Mouse (Mus musculus): Measurements from ENCODE around the gene Gck.
A peak's percentile ranks its signal among the peaks of the same experiment; 100 is the strongest.
"Not testable (repeated sequence)": the region's sequence is repeated elsewhere in the genome, so short reads cannot be mapped to it uniquely, and the experiment has no call there.

Gck gene

GRCm38 (mm10) chr11:5954435-5954834 lies 4.6 kb upstream of the Gck start:
- no peak for DNase-seq

GRCm38 (mm10) chr11:5953130-5953765 lies 3.4 kb upstream of the Gck start:
- DNase-seq: peak; percentile 42

- peak; percentile 62 for DNase-seq
Observed at GRCm38 (mm10) chr11:5952501-5952900, 2.6 kb upstream of the Gck start.

DNA sequence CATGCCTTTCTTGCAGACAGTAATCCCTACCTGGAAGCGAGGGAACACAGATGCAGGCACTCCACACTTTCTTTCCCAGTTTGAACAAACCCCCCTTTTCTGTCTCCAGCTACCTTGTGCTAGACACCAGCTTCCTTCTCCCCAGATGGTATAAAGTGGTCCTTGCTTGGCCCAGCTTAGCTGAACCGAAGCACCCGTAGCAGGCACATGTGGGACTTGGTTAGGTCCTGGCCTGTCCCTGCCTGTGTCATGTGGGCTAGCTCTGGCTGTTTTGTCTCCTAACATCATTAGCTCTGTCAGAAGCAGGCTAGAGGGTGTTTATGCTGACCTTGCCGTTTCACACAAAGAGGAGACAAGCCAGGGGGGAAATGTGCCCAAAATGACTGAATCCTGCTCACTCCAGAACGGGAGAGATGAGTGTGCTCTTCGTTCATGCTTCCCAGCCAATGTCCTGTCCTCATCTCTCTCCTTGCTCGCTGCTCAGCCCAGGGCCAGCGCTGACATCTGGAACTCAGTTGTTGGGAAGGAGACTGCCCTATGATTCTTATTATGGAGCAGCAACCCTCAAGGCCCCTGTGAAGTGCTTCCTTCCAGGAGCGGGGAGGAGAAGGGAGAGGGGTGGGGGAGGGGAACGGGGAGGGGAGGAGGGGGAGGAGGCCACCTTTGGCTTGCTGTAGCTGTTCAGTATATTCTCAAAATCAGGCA lies 1.2 kb downstream of the Gck start:
- DNase-seq: no peak

DNA sequence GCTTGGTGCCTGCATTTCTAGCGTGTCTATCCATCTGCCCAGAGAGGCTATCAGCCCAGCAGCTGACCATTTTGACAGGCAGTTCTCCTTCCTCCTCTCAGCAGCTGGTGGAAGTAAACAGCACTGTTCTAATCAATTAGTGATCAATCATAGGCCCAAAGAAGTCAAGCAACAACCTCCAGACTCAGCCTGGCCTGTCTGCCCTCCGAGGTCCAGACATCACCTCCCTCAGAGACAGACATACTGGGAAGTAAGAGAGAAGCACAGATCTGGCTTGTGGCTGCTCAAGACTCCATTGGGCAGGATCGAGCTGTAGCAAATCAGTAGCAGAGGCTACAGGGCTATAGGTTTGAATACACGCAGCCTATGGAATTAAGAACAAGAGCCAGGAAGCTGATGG lies 2.1 kb downstream of the Gck start:
- no peak for DNase-seq

- DNase-seq: no peak
Observed at GRCm38 (mm10) chr11:5945096-5945495, 4.8 kb downstream of the Gck start.

DNA sequence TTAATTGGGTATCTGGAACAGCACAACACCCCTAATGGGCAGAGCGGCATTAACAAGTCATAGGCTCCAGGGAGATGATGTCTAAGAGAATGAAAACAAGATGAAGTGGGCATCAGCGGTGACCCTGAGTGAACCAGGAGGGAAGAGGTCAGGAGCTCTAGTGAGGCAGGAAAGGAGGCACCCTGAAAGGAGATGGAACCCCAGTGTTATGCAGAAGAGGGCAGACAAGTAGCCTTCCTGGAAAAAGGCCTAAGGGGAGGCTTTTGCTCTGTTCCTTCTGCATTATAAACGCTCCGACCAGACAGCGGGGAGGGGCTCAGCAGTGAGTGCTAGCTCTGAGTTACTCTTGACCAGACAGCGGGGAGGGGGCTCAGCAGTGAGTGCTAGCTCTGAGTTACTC lies 6.9 kb downstream of the Gck start:
- no peak for DNase-seq

DNA sequence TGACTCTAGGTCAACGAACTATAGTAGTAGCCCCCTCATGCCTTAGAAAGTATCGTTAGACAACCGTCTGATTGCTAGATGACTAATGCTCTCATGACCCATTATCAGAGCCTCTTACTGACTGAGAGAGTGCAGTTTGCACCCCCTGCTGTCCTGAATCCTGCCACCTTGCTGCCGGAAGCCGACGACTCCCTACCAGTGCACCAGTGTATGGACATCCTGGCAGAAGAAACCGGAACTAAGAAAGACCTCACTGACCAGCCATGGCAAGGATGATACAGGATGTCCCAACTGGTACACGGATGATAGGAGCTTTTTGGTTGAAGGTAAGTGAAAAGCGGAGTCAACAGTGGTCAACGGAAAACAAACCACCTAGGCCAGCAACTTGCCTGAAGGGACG lies 15.3 kb downstream of the Gck start:
- DNase-seq: not testable (repeated sequence)

DNA sequence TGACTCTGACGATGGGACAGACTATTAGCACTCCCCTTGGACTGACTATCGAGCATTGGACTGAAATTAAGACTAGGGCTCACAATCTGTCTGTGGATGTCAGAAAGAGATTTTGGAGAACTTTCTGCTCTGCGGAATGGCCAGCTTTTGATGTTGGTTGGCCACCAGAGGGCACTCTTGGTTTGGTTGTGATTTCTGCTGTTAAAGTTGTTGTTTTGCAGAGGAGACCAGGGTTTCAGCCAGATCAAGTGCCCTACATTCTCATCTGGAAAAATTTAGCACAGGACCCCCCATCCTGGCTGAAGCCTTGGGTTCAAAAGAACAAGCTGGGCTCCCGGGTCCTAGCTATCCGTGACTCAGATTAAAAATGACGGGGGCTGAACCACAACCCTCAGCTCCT lies 17.9 kb downstream of the Gck start:
- peak; percentile 23 for DNase-seq

GRCm38 (mm10) chr11:5930578-5930977 lies 19.3 kb downstream of the Gck start:
- DNase-seq: no peak

DNA sequence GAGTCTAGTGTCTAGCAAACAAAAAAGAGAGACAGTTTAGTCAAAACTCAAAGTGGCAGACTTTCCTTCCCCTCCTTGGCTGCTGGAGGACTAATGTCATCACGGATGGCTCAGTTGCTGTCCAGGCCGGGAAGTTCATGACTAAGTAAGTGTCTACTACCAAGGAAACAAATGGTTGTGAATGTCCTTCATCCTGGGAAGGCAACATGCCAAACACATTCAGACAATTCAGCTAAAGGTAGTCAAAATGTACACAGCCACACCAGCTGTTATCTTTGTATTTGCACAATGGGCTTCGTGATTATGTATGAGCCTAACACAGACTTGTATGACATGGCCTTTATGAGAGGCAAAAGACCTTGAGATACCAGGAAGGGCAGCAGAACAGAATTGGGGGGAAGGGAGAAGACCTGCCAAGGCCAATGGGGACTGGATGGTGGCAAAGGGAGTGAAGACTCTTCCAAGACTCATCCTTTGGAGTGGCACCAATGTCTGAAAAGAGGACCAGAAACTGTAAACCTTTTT lies 23.1 kb downstream of the Gck start:
- DNase-seq: no peak

- DNase-seq: no peak
Observed at GRCm38 (mm10) chr11:5924699-5925098, 25.2 kb downstream of the Gck start.

- DNase-seq: no peak
Observed at GRCm38 (mm10) chr11:5920323-5920960, 29.4 kb downstream of the Gck start.

GRCm38 (mm10) chr11:5919606-5920005 lies 30.3 kb downstream of the Gck start:
- DNase-seq: no peak

- no peak for DNase-seq
Observed at GRCm38 (mm10) chr11:5918111-5918510, 31.8 kb downstream of the Gck start.

DNA sequence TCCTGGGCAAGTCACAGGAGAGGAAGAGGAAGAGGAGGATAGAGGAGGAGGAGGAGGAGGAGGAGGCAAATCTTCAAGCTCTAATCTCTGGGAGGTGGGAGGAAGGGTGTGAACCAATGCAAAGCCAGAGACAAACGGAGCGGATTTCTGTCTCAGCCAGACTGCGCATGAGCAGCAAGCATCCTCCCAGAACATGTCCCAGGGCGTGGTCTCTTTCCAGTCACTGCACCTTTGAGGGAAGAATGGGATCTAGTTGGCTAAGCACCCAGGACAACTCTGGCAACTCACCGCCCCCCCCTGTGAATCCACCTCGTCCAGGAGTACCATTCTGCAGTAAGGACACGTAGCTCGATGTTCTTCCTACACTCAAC lies 33.7 kb downstream of the Gck start:
- DNase-seq: no peak

- no peak for DNase-seq
Observed at GRCm38 (mm10) chr11:5915429-5916177, 34.3 kb downstream of the Gck start.

DNA sequence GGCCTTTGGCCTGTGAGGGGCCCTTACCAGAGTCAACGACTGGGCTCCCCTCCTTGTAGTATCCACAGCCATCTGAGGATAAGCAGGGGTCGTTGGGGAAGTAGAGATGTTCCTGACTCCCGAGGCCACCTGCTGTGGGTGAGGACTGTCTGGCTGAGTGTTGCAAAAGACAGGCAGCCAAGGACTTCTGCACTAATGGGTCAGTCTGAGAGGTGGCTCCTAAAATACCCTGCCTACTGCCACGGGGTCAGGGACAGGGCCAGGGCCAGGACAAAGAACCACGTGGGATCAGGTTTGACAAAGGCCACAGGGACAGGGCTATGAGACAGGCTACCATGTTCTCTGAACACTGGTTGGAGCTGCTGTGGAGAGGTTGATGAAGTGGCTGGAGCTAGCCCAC lies 34.9 kb downstream of the Gck start:
- DNase-seq: no peak

- no peak for DNase-seq
Observed at GRCm38 (mm10) chr11:5913936-5914335, 35.9 kb downstream of the Gck start.

GRCm38 (mm10) chr11:5913256-5913655 lies 36.6 kb downstream of the Gck start:
- DNase-seq: no peak

GRCm38 (mm10) chr11:5912635-5913034 lies 37.2 kb downstream of the Gck start:
- DNase-seq: peak; percentile 52

- DNase-seq: no peak
Observed at GRCm38 (mm10) chr11:5908642-5909041, 41.2 kb downstream of the Gck start.

DNA sequence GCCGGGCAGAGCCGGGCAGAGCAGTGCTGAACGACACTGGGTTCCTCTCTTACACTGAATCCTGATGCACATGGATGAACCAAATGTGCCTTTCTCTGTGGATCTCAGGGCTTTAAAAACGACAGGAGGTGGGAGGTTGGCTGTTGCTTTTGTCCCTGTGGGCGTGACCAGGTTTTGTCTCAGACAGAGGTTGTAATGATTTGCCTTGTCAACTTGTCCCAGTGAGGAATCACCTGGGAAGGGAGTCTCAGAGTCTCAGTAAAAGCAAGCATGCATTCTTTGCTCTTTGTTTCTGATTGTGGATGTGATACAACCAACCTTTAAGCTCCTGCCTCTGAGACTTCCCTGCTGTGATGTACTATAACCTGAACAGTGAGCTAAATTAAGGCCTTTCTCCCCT lies 42.8 kb downstream of the Gck start:
- no peak for DNase-seq
